Mouse (Mus musculus) testis, adult 2 months (tissue): ENCODE results near the gene Ndufa10.

Source experiments
- CTCF ChIP-seq: fragments of 200-500 bp; IDR thresholded peaks from 2 replicates; pipeline ENCODE4 v1.5.1; 2012; ENCODE audit warnings: low read depth, mild to moderate bottlenecking, inconsistent platforms, low read length, moderate library complexity; ENCODE audit not compliant: control insufficient read depth, insufficient read depth, insufficient replicate concordance
- POLR2A ChIP-seq: fragments of 200-500 bp; IDR thresholded peaks from 2 replicates; pipeline ENCODE4 v1.6.1; 2012; ENCODE audit warnings: low read depth, mild to moderate bottlenecking, inconsistent platforms, low read length, moderate library complexity; ENCODE audit not compliant: control insufficient read depth

DNA sequence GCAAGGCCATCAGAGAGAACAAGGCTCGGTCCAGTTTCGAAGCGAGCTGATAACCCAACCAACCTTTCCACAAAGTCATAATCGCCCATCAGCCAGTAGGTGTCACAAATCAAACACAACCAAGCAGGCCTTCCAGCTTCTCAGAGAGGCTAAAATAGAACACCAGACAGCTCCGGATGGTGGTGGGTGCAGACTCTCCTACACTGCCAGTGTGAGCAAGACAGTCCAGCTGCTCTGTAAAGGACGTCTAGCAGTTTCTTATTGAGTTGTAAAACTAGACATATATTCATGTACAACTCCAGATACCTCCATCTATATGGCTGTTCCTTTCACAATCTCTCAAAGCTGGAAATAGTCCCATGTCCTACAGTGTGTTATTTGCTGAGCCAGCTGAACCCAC lies 45.4 kb upstream of the Ndufa10 start:
- TF ChIP-seq CTCF (no peak), POLR2A (no peak)
